Mouse (Mus musculus) layer of hippocampus, adult 8-10 months (tissue): ENCODE measurements around the gene Hnrnpr. TPM values are rescaled to one million over a fixed set of nuclear protein-coding genes. Genes with fewer than 3 reads are reported as not detected.

Experiments used
- DNase-seq, 2 experiments: peaks; one replicate each; pipeline ENCODE4 v3.0.0; 2022; ENCODE audit warnings: low spot score in 2 of 2
- total RNA-seq, 4 experiments: library from RNA; stranded (reverse); gene quantifications; 2 replicates each; pipeline ENCODE4 v1.2.4; 2022

The Hnrnpr gene
- 100 to 1,000 TPM in 1 of 4 experiments, 10 to 100 TPM in 3; 76.5 to 101 (median 87.2) TPM for total RNA-seq

- peak; percentile 98 to 99 for DNase-seq
Observed at GRCm38 (mm10) chr4:136310229-136311041, at the start of gene Hnrnpr. Gene Hnrnpr, plus strand, starts transcription at chr4:136310942.

- no peak for DNase-seq
Observed at GRCm38 (mm10) chr4:136261912-136262311, 48.8 kb upstream of the Hnrnpr start.

- no peak for DNase-seq
Observed at GRCm38 (mm10) chr4:136263555-136263954, 47.2 kb upstream of the Hnrnpr start.

GRCm38 (mm10) chr4:136266716-136267343 lies 43.9 kb upstream of the Hnrnpr start:
- DNase-seq = no peak

- DNase-seq = no peak
Observed at GRCm38 (mm10) chr4:136268912-136269311, 41.8 kb upstream of the Hnrnpr start.

- no peak for DNase-seq
Observed at GRCm38 (mm10) chr4:136270648-136271047, 40.1 kb upstream of the Hnrnpr start.

GRCm38 (mm10) chr4:136281097-136281496 lies 29.6 kb upstream of the Hnrnpr start:
- DNase-seq = no peak

GRCm38 (mm10) chr4:136281611-136282010 lies 29.1 kb upstream of the Hnrnpr start:
- DNase-seq = no peak

GRCm38 (mm10) chr4:136282621-136283480 lies 27.9 kb upstream of the Hnrnpr start:
- no peak for DNase-seq

GRCm38 (mm10) chr4:136283783-136284182 lies 27.0 kb upstream of the Hnrnpr start:
- DNase-seq = no peak

GRCm38 (mm10) chr4:136284455-136284854 lies 26.3 kb upstream of the Hnrnpr start, which contains the start of gene Zfp46:
Gene Zfp46, plus strand, starts transcription at chr4:136284683.
- DNase-seq = peak; percentile 78 to 81

GRCm38 (mm10) chr4:136284891-136285290 lies 25.9 kb upstream of the Hnrnpr start:
- DNase-seq = peak in 1 of 2 experiments; percentile 21

- peak; percentile 95 to 96 for DNase-seq
Observed at GRCm38 (mm10) chr4:136285348-136285810, 25.4 kb upstream of the Hnrnpr start.

- peak; percentile 96 to 97 for DNase-seq
Observed at GRCm38 (mm10) chr4:136285811-136286371, 24.9 kb upstream of the Hnrnpr start.

GRCm38 (mm10) chr4:136289918-136290780 lies 20.6 kb upstream of the Hnrnpr start:
- no peak for DNase-seq

GRCm38 (mm10) chr4:136290781-136291595 lies 19.8 kb upstream of the Hnrnpr start:
- no peak for DNase-seq

- DNase-seq = no peak
Observed at GRCm38 (mm10) chr4:136291692-136292091, 19.1 kb upstream of the Hnrnpr start.

GRCm38 (mm10) chr4:136295941-136296340 lies 14.8 kb upstream of the Hnrnpr start:
- DNase-seq = no peak

- no peak for DNase-seq
Observed at GRCm38 (mm10) chr4:136302462-136302861, 8.3 kb upstream of the Hnrnpr start.
